Mouse (Mus musculus) bone marrow macrophage, adult 2 months (primary cell): Measurements from ENCODE around the gene Adgrl1. TPM values are rescaled to one million over a fixed set of nuclear protein-coding genes. Genes with fewer than 3 reads are reported as not detected.

Experiments
- H3K27ac ChIP-seq: 2 replicates; pipeline ENCODE4 v1.5.1; 2012; ENCODE audit warnings: low read depth, low read length; ENCODE audit not compliant: insufficient read depth
- H3K4me1 ChIP-seq: 2 replicates; pipeline ENCODE4 v1.6.1; 2012; ENCODE audit warnings: low read length; ENCODE audit not compliant: control insufficient read depth, insufficient read depth
- H3K4me3 ChIP-seq: 2 replicates; pipeline ENCODE4 v1.5.1; 2012; ENCODE audit warnings: mild to moderate bottlenecking, low read length, moderate library complexity; ENCODE audit not compliant: insufficient read depth
- CTCF ChIP-seq: IDR thresholded peaks from 2 replicates; pipeline ENCODE4 v1.5.1; 2012; ENCODE audit warnings: low read depth, mild to moderate bottlenecking, low read length, moderate library complexity
- POLR2A ChIP-seq: IDR thresholded peaks from 2 replicates; pipeline ENCODE4 v1.6.1; 2012; ENCODE audit warnings: mild to moderate bottlenecking, low read depth, low read length, borderline replicate concordance
- polyA plus RNA-seq: library from polyadenylated mRNA; stranded (reverse); fragments of >200 nt; gene quantifications from 2 replicates; pipeline ENCODE4 v1.2.4, GENCODE M21; 2012; ENCODE audit not compliant: missing spikeins, insufficient read depth, insufficient read length

The Adgrl1 gene
- polyA plus RNA-seq, 1 experiment, result 2.0 TPM

- TF ChIP-seq POLR2A (no peak), CTCF (no peak)
- H3K4me3 ChIP-seq, result no peak overlapping the region
- H3K27ac ChIP-seq, result no peak overlapping the region
- no peaks in the 10 kb centered on the region for H3K4me1 ChIP-seq
Measured at GRCm38 (mm10) chr8:83921558-83921957, 21.7 kb downstream of the Adgrl1 start.

GRCm38 (mm10) chr8:83922727-83923126, 22.8 kb downstream of the Adgrl1 start:
- H3K4me1 ChIP-seq, result no peaks in the 10 kb centered on the region

DNA sequence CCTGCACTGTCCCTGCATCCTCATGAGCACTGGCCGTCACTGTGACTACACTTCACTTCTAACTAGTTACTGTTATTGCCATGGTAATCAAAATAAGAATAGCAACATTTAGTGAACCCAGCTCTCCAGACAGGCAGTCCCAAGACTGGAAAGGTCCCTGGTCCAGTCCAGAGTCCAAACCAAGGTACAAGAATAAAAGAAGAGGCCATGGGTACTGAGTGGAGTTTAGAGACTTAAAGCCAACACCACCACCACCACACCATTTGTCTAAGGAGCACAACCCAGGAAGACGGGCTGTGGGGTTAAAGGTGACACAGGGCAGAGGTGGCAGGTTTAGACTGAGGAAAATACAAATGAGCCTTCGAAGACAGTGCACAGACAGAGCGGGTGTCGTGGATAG, 24.7 kb downstream of the Adgrl1 start:
- Histone ChIP-seq H3K27ac (no peak overlapping the region), H3K4me1 (no peaks in the 10 kb centered on the region), H3K4me3 (no peak overlapping the region)
- no peak for TF ChIP-seq CTCF
- TF ChIP-seq POLR2A, result no peak

More at GRCm38 (mm10) chr8:83922727-83923126, 22.8 kb downstream of the Adgrl1 start:
- TF ChIP-seq POLR2A (no peak), CTCF (no peak)
- Histone ChIP-seq H3K4me3 (no peak overlapping the region), H3K27ac (no peak overlapping the region)

DNA sequence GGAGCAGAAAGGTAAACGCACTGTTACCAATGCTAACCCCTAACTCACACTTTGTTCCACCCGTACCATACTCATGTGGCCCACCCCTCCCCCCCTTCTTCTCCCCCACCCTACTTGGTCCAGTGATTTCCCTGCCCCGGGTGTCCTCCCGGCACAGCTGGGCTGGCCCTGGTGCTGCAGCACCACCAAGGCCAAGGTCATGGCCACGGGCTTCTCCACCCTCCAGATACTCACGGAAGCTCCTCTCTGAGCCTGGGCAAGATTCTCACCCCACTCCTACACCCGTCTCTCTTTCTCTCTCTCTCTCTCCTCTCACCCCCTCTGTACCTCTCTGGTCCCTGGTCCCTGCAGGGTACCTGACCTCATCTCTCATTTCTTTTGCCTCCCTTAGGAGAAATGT, 26.4 kb downstream of the Adgrl1 start:
- TF ChIP-seq POLR2A (no peak), CTCF (no peak)
- Histone ChIP-seq H3K27ac (no peak overlapping the region), H3K4me1 (no peaks in the 10 kb centered on the region), H3K4me3 (no peak overlapping the region)

GRCm38 (mm10) chr8:83934222-83934621, 34.3 kb downstream of the Adgrl1 start:
- Histone ChIP-seq H3K27ac (no peak overlapping the region), H3K4me1 (no peaks in the 10 kb centered on the region), H3K4me3 (no peak overlapping the region)
- TF ChIP-seq CTCF (no peak), POLR2A (no peak)

DNA sequence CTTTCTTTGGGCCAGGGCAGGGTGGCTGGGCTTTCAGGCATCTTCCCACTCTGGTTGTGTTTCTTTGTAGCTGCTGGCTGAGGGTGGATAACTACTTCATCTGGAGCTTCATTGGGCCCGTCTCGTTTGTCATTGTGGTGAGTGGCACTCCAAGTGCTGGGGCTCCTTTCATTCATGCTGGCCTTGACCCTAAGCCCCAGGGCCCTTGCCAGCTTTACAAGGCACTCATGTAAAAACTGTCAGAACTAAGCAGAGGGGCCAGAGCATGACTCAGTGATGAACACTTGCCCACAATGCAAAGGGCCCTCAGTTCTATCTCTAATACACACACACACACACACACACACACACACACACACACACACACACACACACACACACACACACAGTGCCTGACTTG, 35.1 kb downstream of the Adgrl1 start:
- no peak overlapping the region for H3K4me3 ChIP-seq
- H3K4me1 ChIP-seq, result no peaks in the 10 kb centered on the region
- TF ChIP-seq POLR2A (no peak), CTCF (no peak)
- H3K27ac ChIP-seq, result no peak overlapping the region

GRCm38 (mm10) chr8:83935435-83935834, 35.5 kb downstream of the Adgrl1 start:
- H3K27ac ChIP-seq, result no peak overlapping the region
- TF ChIP-seq POLR2A, result no peak
- no peak for TF ChIP-seq CTCF
- no peak overlapping the region for H3K4me3 ChIP-seq
- no peaks in the 10 kb centered on the region for H3K4me1 ChIP-seq

DNA sequence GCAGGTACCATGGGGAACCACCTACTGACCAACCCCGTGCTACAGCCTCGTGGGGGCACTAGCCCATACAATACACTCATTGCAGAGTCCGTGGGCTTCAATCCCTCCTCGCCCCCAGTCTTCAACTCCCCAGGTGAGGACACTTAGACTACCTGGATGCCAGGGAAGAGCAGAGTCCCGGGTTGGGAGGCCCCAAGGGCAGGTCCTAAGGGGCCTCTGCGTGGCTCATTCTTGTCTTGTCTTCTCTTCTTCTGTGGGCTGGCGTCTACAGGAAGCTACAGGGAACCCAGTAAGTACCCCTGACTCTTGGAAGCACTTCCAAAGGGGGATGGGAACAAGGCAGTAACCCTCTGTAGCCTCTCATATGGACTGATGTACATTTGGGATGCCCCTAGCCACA, 37.7 kb downstream of the Adgrl1 start:
- H3K4me1 ChIP-seq, result no peaks in the 10 kb centered on the region
- no peak overlapping the region for H3K4me3 ChIP-seq
- no peak overlapping the region for H3K27ac ChIP-seq
- TF ChIP-seq POLR2A, result no peak
- TF ChIP-seq CTCF, result no peak

GRCm38 (mm10) chr8:83938330-83938729, 38.4 kb downstream of the Adgrl1 start:
- no peaks in the 10 kb centered on the region for H3K4me1 ChIP-seq
- H3K27ac ChIP-seq, result no peak overlapping the region
- no peak overlapping the region for H3K4me3 ChIP-seq
- TF ChIP-seq POLR2A, result no peak
- TF ChIP-seq CTCF, result no peak

DNA sequence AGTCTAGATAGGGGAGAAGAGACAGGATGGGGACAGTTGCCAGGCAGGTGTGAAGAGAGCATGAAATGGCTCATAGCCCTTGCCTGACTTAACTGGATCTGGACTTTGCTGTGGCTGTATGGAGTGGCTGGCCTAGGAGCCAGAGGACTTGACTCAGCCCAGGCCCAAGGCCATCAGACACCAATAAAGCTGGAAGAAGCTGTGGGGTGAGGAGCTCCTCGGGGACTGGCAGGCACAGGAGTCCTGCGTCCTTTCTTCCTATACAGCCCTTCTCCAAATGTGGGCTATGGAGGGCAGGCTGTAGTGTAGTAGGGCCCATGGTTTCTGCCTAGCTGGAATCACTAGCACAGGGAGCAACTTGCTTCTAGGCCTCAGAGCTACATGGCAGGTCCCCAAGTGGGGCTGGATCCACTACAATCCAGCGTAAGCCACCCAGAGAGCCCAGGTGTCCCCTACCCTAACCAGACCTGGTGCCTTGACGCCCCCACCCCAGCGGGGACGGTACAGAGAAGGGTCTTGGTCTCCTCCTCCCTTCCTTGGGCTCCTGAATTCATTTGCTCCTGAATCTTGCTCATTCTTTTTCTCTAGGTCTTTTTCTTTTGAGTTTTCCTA, 41.3 kb downstream of the Adgrl1 start:
- TF ChIP-seq CTCF (no peak), POLR2A (no peak)
- Histone ChIP-seq H3K27ac (no peak overlapping the region), H3K4me1 (no peaks in the 10 kb centered on the region), H3K4me3 (no peak overlapping the region)
